Mouse (Mus musculus) myocyte (in vitro differentiated cells): Measurements from ENCODE around the gene Lin28b. TPM values are rescaled to one million over a fixed set of nuclear protein-coding genes. Genes with fewer than 3 reads are reported as not detected.

Experiments used
- H3K27me3 ChIP-seq: one replicate; pipeline ENCODE4 v1.6.1; 2011; ENCODE audit not compliant: control insufficient read depth, insufficient read depth, insufficient read length
- H3K36me3 ChIP-seq: one replicate; pipeline ENCODE4 v1.6.1; 2011; ENCODE audit not compliant: control insufficient read depth, insufficient read depth
- H3K4me2 ChIP-seq: one replicate; pipeline ENCODE4 v1.6.1; 2011; ENCODE audit warnings: low read depth, control low read depth
- H3K4me3 ChIP-seq: one replicate; pipeline ENCODE4 v1.5.1; 2011; ENCODE audit warnings: mild to moderate bottlenecking, control low read depth, moderate library complexity
- H3K79me2 ChIP-seq: one replicate; pipeline ENCODE4 v1.6.1; 2011; ENCODE audit not compliant: control insufficient read depth, insufficient read depth
- H3ac ChIP-seq: one replicate; pipeline ENCODE4 v1.6.1; 2011; ENCODE audit not compliant: control insufficient read depth, insufficient read length
- CEBPB ChIP-seq: IDR thresholded peaks from 2 replicates; pipeline ENCODE4 v1.6.1; 2011; ENCODE audit warnings: mild to moderate bottlenecking, moderate library complexity; ENCODE audit not compliant: poor library complexity, insufficient read depth, severe bottlenecking
- E2F4 ChIP-seq: IDR thresholded peaks from one replicate; pipeline ENCODE4 v1.6.1; 2011; ENCODE audit warnings: mild to moderate bottlenecking, control low read depth, moderate library complexity; ENCODE audit not compliant: insufficient read depth
- MAX ChIP-seq: IDR thresholded peaks from one replicate; pipeline ENCODE4 v1.6.1; 2011; ENCODE audit warnings: low read depth, mild to moderate bottlenecking, control low read depth
- MYOD1 ChIP-seq, 3 experiments: IDR thresholded peaks; one replicate each; pipeline ENCODE4 v1.6.1; 2011; ENCODE audit warnings: control low read depth in 2 of 3, low read depth in 2 of 3, mild to moderate bottlenecking in 2 of 3, moderate library complexity in 1 of 3; ENCODE audit not compliant: insufficient read length in 2 of 3, control insufficient read depth in 1 of 3
- MYOG ChIP-seq, 3 experiments: IDR thresholded peaks; one replicate each; pipeline ENCODE4 v1.6.1; 2011; ENCODE audit warnings: control low read depth in 2 of 3, low read depth in 2 of 3, mild to moderate bottlenecking in 2 of 3; ENCODE audit not compliant: insufficient read length in 2 of 3, control insufficient read depth in 1 of 3, insufficient read depth in 1 of 3
- POLR2A ChIP-seq: IDR thresholded peaks from one replicate; pipeline ENCODE4 v1.6.1; 2011; ENCODE audit warnings: low read depth, mild to moderate bottlenecking, control low read depth, moderate library complexity; ENCODE audit not compliant: insufficient read length
- POLR2AphosphoS2 ChIP-seq: IDR thresholded peaks from one replicate; pipeline ENCODE4 v1.6.1; 2011; ENCODE audit warnings: low read depth, control low read depth; ENCODE audit not compliant: insufficient read length
- REST ChIP-seq: IDR thresholded peaks from one replicate; pipeline ENCODE4 v1.6.1; 2011; ENCODE audit warnings: mild to moderate bottlenecking, control low read depth, moderate library complexity; ENCODE audit not compliant: insufficient read depth, insufficient read length
- SRF ChIP-seq: IDR thresholded peaks from one replicate; pipeline ENCODE4 v1.6.1; 2011; ENCODE audit warnings: low read depth; ENCODE audit not compliant: control insufficient read depth, insufficient read length
- TCF12 ChIP-seq: IDR thresholded peaks from one replicate; pipeline ENCODE4 v1.6.1; 2011; ENCODE audit warnings: mild to moderate bottlenecking, control low read depth; ENCODE audit not compliant: poor library complexity, insufficient read depth, severe bottlenecking
- TCF3 ChIP-seq: IDR thresholded peaks from one replicate; pipeline ENCODE4 v1.6.1; 2011; ENCODE audit warnings: low read depth, control low read depth; ENCODE audit not compliant: insufficient read length
- USF1 ChIP-seq: IDR thresholded peaks from one replicate; pipeline ENCODE4 v1.6.1; 2011; ENCODE audit warnings: low read depth, mild to moderate bottlenecking, control low read depth, moderate library complexity
- polyA plus RNA-seq: library from polyadenylated mRNA; unstranded; fragments of >200 nt; fragmentation: generic; extraction: Trizol; gene quantifications from one replicate; pipeline ENCODE4 v1.2.1, GENCODE M21; 2012; ENCODE audit warnings: missing spikeins

The Lin28b gene
- polyA plus RNA-seq, 1 experiment: 0.01 TPM

GRCm38 (mm10) chr10:45411741-45412140 is 74.5 kb downstream of the Lin28b start:
- H3K4me2 ChIP-seq: no peak overlapping the region
- H3K36me3 ChIP-seq: no peaks in the 10 kb centered on the region
- H3K4me3 ChIP-seq: no peak overlapping the region
- H3K27me3 ChIP-seq: no peaks in the 10 kb centered on the region
- TF ChIP-seq REST (no peak), USF1 (no peak), E2F4 (no peak), TCF12 (no peak), MYOG (IDR thresholded peaks at IDR 0.05; ENCODE audit: control insufficient read depth in 1 of 3, insufficient read depth in 1 of 3, insufficient read length in 2 of 3, low read depth in 2 of 3) (no peak), SRF (no peak), POLR2AphosphoS2 (no peak), CEBPB (no peak), MAX (no peak), MYOD1 (IDR thresholded peaks at IDR 0.05; ENCODE audit: control insufficient read depth in 1 of 3, insufficient read length in 2 of 3, low read depth in 2 of 3) (no peak), POLR2A (no peak), TCF3 (no peak)
- H3ac ChIP-seq: no peak overlapping the region
- H3K79me2 ChIP-seq: no peaks in the 10 kb centered on the region

- Histone ChIP-seq H3K4me3 (no peak overlapping the region), H3K79me2 (no peaks in the 10 kb centered on the region), H3K36me3 (no peaks in the 10 kb centered on the region), H3K27me3 (no peaks in the 10 kb centered on the region), H3ac (no peak overlapping the region), H3K4me2 (no peak overlapping the region)
- no peak for TF ChIP-seq REST
- no peak for TF ChIP-seq CEBPB
- no peak for TF ChIP-seq MAX
- no peak for TF ChIP-seq USF1
- no peak for TF ChIP-seq E2F4
- TF ChIP-seq MYOD1 (IDR thresholded peaks at IDR 0.05; ENCODE audit: control insufficient read depth in 1 of 3, insufficient read length in 2 of 3, low read depth in 2 of 3): no peak
- no peak for TF ChIP-seq TCF12
- no peak for TF ChIP-seq POLR2AphosphoS2
- no peak for TF ChIP-seq SRF
- no peak for TF ChIP-seq MYOG (IDR thresholded peaks at IDR 0.05; ENCODE audit: control insufficient read depth in 1 of 3, insufficient read depth in 1 of 3, insufficient read length in 2 of 3, low read depth in 2 of 3)
- no peak for TF ChIP-seq TCF3
- no peak for TF ChIP-seq POLR2A
These were observed 75.4 kb downstream of the Lin28b start for GRCm38 (mm10) chr10:45410624-45411341.

GRCm38 (mm10) chr10:45399702-45400243 is 86.4 kb downstream of the Lin28b start:
- Histone ChIP-seq H3K79me2 (no peaks in the 10 kb centered on the region), H3K36me3 (no peaks in the 10 kb centered on the region), H3K4me2 (no peak overlapping the region), H3K4me3 (no peak overlapping the region), H3ac (no peak overlapping the region), H3K27me3 (no peaks in the 10 kb centered on the region)
- TF ChIP-seq TCF3 (no peak), TCF12 (no peak), MYOG (IDR thresholded peaks at IDR 0.05; ENCODE audit: control insufficient read depth in 1 of 3, insufficient read depth in 1 of 3, insufficient read length in 2 of 3, low read depth in 2 of 3) (no peak), REST (no peak), MAX (no peak), USF1 (no peak), MYOD1 (IDR thresholded peaks at IDR 0.05; ENCODE audit: control insufficient read depth in 1 of 3, insufficient read length in 2 of 3, low read depth in 2 of 3) (no peak), SRF (no peak), CEBPB (no peak)

- Histone ChIP-seq H3K4me2 (no peak overlapping the region), H3K36me3 (no peaks in the 10 kb centered on the region), H3ac (no peak overlapping the region), H3K79me2 (no peaks in the 10 kb centered on the region), H3K4me3 (no peak overlapping the region), H3K27me3 (no peaks in the 10 kb centered on the region)
- TF ChIP-seq TCF12 (no peak), USF1 (no peak), E2F4 (no peak), POLR2A (no peak), MYOG (IDR thresholded peaks at IDR 0.05; ENCODE audit: control insufficient read depth in 1 of 3, insufficient read depth in 1 of 3, insufficient read length in 2 of 3, low read depth in 2 of 3) (no peak)
These were observed 88.0 kb downstream of the Lin28b start for GRCm38 (mm10) chr10:45398211-45398610.

GRCm38 (mm10) chr10:45382637-45382958 is 103.6 kb downstream of the Lin28b start:
- TF ChIP-seq SRF (no peak), E2F4 (no peak), POLR2A (no peak), MAX (no peak), USF1 (no peak), MYOD1 (IDR thresholded peaks at IDR 0.05; ENCODE audit: control insufficient read depth in 1 of 3, insufficient read length in 2 of 3, low read depth in 2 of 3) (no peak), CEBPB (no peak), MYOG (IDR thresholded peaks at IDR 0.05; ENCODE audit: control insufficient read depth in 1 of 3, insufficient read depth in 1 of 3, insufficient read length in 2 of 3, low read depth in 2 of 3) (no peak), POLR2AphosphoS2 (no peak), TCF12 (no peak), REST (no peak), TCF3 (no peak)

More at GRCm38 (mm10) chr10:45382637-45382958, 103.6 kb downstream of the Lin28b start:
- H3K4me3 ChIP-seq: no peak overlapping the region
- no peaks in the 10 kb centered on the region for H3K27me3 ChIP-seq
- H3ac ChIP-seq: no peak overlapping the region
- no peak overlapping the region for H3K4me2 ChIP-seq
- H3K79me2 ChIP-seq: no peaks in the 10 kb centered on the region
- H3K36me3 ChIP-seq: no peaks in the 10 kb centered on the region
